Mouse (Mus musculus) midbrain, embryonic 13.5 days (tissue): Measurements from ENCODE around the gene Zfp286. TPM values are rescaled to one million over a fixed set of nuclear protein-coding genes. Genes with fewer than 3 reads are reported as not detected.

ENCODE experiments used
- ATAC-seq: fragments of 200-750 bp; cut with Nextera tagmentation; 2 replicates; pipeline ENCODE4 v1.8.0; 2017; ENCODE audit warnings: mild to moderate bottlenecking, moderate TSS enrichment, moderate library complexity
- H3K27ac ChIP-seq: fragments of 300-500 bp; sonication (generic); 2 replicates; pipeline ENCODE4 v1.5.1; 2015; ENCODE audit warnings: inconsistent platforms, mild to moderate bottlenecking, moderate library complexity
- H3K27me3 ChIP-seq: fragments of 300-500 bp; sonication (generic); 2 replicates; pipeline ENCODE4 v1.6.1; 2015; ENCODE audit warnings: mild to moderate bottlenecking, inconsistent platforms
- H3K36me3 ChIP-seq: fragments of 300-500 bp; sonication (generic); 2 replicates; pipeline ENCODE4 v1.6.1; 2015; ENCODE audit warnings: mild to moderate bottlenecking, inconsistent platforms
- H3K4me1 ChIP-seq: fragments of 300-500 bp; sonication (generic); replicated peaks from 2 replicates; pipeline ENCODE4 v1.6.1; 2015; ENCODE audit warnings: inconsistent platforms
- H3K4me2 ChIP-seq: fragments of 300-500 bp; sonication (generic); replicated peaks from 2 replicates; pipeline ENCODE4 v1.6.1; 2015; ENCODE audit warnings: moderate library complexity, mild to moderate bottlenecking, inconsistent platforms
- H3K4me3 ChIP-seq: fragments of 300-500 bp; sonication (generic); replicated peaks from 2 replicates; pipeline ENCODE4 v1.5.1; 2015; ENCODE audit warnings: mild to moderate bottlenecking, inconsistent platforms
- H3K9ac ChIP-seq: fragments of 300-500 bp; sonication (generic); replicated peaks from 2 replicates; pipeline ENCODE4 v1.6.1; 2015; ENCODE audit warnings: mild to moderate bottlenecking, inconsistent platforms
- H3K9me3 ChIP-seq: fragments of 300-500 bp; sonication (generic); 2 replicates; pipeline ENCODE4 v1.6.1; 2016; ENCODE audit warnings: mild to moderate bottlenecking, inconsistent platforms
- WGBS: fragments of 180-500 bp; shearing (Covaris S2); methylation state at CpG from one replicate; pipeline ENCODE4 v1.1.7; 2015; 5-methylcytosine and 5-hydroxymethylcytosine counted together
- polyA plus RNA-seq: library from polyadenylated mRNA; unstranded; fragments of >200 nt; fragmentation: Nextera tagmentation; extraction: Ambion mirVana; gene quantifications from 2 replicates; pipeline ENCODE4 v1.2.1, GENCODE M21; 2015

Zfp286 gene
- 35.4 and 37.9 TPM in 2 replicates for polyA plus RNA-seq

DNA sequence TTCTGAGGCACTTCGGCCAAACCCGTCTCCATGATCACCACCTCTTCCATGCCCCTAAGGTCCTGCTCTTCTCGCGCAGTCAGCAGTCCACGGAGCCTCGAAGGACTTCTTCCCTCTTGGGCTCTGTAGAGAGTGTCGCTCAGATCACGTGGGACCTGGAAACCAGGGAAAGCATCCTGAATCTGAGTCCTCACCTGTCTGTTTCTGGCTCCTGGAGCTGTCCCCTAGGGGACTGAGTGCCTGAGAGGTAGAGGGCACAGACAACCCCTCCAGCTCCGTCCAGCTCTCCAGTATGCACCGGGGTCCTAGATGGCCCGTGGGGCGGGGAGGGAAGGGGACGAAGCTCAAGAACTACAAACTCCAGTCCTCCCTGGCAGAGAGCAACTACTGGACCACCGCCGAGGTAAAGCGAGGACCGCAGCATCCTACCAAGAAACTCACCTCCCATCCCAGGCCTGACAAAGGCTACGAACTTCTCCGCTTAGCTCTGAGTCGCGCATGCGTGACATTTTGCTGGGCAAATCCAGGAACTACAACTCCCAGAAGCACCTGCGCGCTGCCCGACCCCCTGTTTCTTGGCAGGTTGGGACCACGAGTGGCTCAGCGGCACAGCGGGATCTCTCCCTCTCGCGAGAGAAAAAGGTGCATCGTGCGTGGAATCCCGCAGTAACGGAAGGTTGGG lies at the start of gene Zfp286:
Gene Zfp286 (minus strand): TSS at position 528 of the 682 bp plus-strand sequence.
- 7% methylated on average over 34 of the region's 34 CpGs for WGBS
- Histone ChIP-seq H3K4me2 (peak within 1 kb of the TSS; percentile 69), H3K9me3 (peaks cover 15% of the 10 kb centered on the region), H3K36me3 (peaks cover 29% of the 10 kb centered on the region), H3K4me1 (peaks cover 8% of the 10 kb centered on the region; the same call in 1 of the 2 replicates), H3K27me3 (no peaks in the 10 kb centered on the region), H3K27ac (peak within 1 kb of the TSS; percentile 61; the same call in 1 of the 2 replicates), H3K4me3 (peak within 1 kb of the TSS; percentile 55), H3K9ac (peak within 1 kb of the TSS; percentile 72)
- peak; percentile 96 for ATAC-seq

DNA sequence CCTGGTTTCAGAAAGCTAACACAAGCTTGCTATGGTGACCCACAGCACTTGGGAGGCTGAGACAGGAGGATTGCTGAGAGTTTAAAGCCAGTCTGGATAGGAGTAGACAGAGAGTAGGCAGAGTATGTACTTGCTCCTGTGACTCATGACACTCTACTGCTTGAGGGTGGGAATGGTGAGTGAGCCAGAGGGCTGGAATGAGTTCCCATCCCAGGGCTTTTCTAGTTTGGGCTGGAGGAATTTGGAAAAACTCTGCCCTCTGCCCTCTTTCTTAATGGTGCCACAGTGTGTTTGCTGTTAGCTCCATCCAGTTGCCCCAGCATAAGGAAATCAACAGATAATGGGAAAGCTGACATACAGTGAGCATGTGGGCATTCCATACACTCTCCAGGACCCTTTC lies 42.6 kb upstream of the Zfp286 start:
- H3K4me2 ChIP-seq, result no peak overlapping the region
- no peaks in the 10 kb centered on the region for H3K9me3 ChIP-seq
- no peak for ATAC-seq
- no peaks in the 10 kb centered on the region for H3K4me1 ChIP-seq
- no peaks in the 10 kb centered on the region for H3K36me3 ChIP-seq
- H3K4me3 ChIP-seq, result no peak overlapping the region
- no peaks in the 10 kb centered on the region for H3K27me3 ChIP-seq
- no peak overlapping the region for H3K9ac ChIP-seq
- H3K27ac ChIP-seq, result no peak overlapping the region

- Histone ChIP-seq H3K27ac (no peak overlapping the region), H3K9me3 (no peaks in the 10 kb centered on the region), H3K9ac (no peak overlapping the region), H3K36me3 (no peaks in the 10 kb centered on the region), H3K4me1 (no peaks in the 10 kb centered on the region), H3K4me3 (no peak overlapping the region), H3K27me3 (no peaks in the 10 kb centered on the region), H3K4me2 (no peak overlapping the region)
- no peak for ATAC-seq
- 80% methylated on average over 2 of the region's 2 CpGs for WGBS
Measured at GRCm38 (mm10) chr11:62830387-62830786, 41.1 kb upstream of the Zfp286 start.

DNA sequence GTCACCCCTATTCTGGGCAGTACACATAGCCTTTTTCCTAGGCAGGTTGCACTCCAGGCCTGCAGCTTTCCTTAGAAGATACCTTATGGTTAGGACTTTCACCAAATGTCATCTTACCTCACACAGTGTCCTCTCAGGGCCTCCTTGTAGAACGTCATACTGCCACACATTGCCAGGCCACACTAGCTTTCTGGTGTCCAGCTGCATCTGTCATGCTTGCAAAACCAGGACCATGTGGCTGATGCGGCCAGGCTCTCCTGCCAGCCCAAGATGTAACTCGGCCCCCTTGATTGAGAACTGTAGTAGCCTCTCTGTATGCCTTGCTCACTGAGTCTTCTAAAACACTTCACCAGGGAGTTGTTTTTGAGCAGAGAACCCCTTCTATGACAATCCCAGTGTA lies 38.6 kb upstream of the Zfp286 start:
- H3K4me2 ChIP-seq, result no peak overlapping the region
- H3K9ac ChIP-seq, result no peak overlapping the region
- H3K27ac ChIP-seq, result no peak overlapping the region
- H3K4me1 ChIP-seq, result no peaks in the 10 kb centered on the region
- H3K36me3 ChIP-seq, result no peaks in the 10 kb centered on the region
- ATAC-seq, result no peak
- no peaks in the 10 kb centered on the region for H3K9me3 ChIP-seq
- 80% methylated on average over 3 of the region's 3 CpGs for WGBS
- no peak overlapping the region for H3K4me3 ChIP-seq
- H3K27me3 ChIP-seq, result no peaks in the 10 kb centered on the region

DNA sequence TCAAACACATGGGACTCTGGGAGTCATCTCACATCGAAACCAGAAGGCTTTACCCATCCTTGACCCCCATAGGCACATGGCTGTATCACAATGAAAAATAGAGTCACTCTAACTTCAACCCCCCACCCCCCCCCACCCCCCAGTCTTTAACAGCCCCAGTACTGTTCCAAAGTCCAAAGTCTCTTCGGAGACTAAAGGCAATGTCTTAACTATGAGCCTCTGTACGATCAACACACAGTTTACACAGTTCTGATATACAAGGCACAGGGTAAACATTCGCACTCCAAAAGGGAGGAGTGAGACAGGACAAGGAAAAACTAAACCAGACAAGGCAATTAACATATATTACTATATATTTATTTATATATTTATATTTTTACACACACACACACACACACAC lies 37.9 kb upstream of the Zfp286 start:
- no peak overlapping the region for H3K9ac ChIP-seq
- H3K27me3 ChIP-seq, result no peaks in the 10 kb centered on the region
- no peak overlapping the region for H3K4me3 ChIP-seq
- WGBS, result 91% methylated on average over 4 of the region's 4 CpGs
- no peaks in the 10 kb centered on the region for H3K4me1 ChIP-seq
- no peak for ATAC-seq
- H3K36me3 ChIP-seq, result no peaks in the 10 kb centered on the region
- H3K27ac ChIP-seq, result no peak overlapping the region
- no peak overlapping the region for H3K4me2 ChIP-seq
- no peaks in the 10 kb centered on the region for H3K9me3 ChIP-seq

DNA sequence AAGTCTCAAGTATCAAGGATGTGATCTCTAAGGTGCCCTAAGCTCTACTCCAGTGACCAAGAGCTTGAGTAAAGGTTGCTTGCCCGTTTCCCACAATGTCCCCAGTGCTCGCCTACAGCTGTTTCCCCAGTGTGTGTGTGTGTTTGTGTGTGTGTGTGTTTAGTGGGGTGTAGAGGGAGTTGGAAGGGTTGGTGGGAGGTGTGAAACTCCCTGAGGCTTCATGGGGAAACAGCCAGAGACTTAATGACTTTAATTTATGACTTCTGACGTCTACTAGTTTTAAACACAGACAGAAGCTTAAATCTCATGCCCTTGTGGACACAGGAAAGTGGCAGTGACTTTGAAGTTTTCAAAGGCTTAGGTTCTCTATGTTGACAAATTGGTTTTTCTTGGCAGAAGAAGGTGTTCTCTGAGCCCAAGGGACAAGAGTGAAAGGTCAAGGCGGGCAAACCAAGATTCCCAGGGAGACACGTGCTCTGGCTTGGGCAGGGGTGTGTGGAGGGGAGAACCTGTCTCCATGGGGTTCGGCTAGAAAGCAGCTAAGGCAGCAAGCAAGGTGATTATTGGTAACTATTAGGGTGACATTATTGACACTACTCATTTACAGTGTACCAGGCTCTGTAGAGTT lies 37.0 kb upstream of the Zfp286 start:
- WGBS, result 82% methylated on average over 6 of the region's 6 CpGs
- H3K9me3 ChIP-seq, result no peaks in the 10 kb centered on the region
- H3K27me3 ChIP-seq, result no peaks in the 10 kb centered on the region

DNA sequence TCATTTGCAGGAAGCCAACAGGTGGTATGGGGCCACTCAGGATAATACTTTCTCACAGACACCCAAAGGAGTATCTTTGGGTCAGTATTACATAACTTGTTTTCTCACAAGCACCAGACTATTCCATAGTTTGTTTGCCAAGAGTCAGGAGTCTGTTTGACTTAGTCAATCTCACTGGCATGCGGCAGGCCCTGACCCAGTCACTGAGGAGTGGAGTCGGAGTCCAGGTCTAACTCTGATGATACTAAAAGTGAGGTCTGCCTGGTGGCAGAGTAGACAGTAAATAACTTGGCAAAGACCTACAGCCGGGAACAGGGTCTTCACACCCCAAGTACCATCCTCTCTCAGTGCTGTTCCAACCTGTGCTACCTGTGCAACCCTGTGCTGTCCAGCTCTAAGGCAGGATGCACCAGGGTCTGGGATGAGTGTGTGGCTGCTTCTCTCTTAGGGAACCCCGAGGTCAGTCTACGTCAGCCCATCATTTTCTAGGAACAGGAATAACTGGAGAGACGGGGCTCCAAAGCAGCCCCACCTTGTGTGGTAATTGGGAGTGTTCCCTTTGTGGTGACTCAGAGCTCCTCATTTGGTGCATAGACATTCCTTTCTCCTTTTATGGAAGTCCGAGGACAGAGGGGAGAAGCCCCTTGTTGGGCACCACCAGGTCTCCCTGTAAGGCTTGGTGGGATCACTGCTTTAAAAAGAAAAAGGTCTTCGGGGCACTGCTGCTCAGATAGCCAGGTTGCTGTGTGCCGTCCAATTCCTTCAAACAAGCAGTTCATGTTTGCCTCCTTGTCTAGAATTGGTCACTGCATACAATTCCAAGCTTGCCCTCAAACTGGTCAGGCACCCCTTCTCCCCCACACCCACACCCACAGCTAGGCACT lies 36.2 kb upstream of the Zfp286 start:
- WGBS, result 83% methylated on average over 9 of the region's 9 CpGs
- no peak for ATAC-seq
- H3K4me1 ChIP-seq, result peaks cover 5% of the 10 kb centered on the region
- no peaks in the 10 kb centered on the region for H3K9me3 ChIP-seq
- H3K9ac ChIP-seq, result no peak overlapping the region
- H3K36me3 ChIP-seq, result no peaks in the 10 kb centered on the region
- no peak overlapping the region for H3K27ac ChIP-seq
- H3K27me3 ChIP-seq, result no peaks in the 10 kb centered on the region
- H3K4me3 ChIP-seq, result no peak overlapping the region
- H3K4me2 ChIP-seq, result no peak overlapping the region

More for the DNA sequence above, 37.0 kb upstream of the Zfp286 start:
- no peaks in the 10 kb centered on the region for H3K4me1 ChIP-seq
- H3K9ac ChIP-seq, result no peak overlapping the region
- H3K4me3 ChIP-seq, result no peak overlapping the region
- H3K4me2 ChIP-seq, result no peak overlapping the region
- no peaks in the 10 kb centered on the region for H3K36me3 ChIP-seq
- no peak overlapping the region for H3K27ac ChIP-seq
- no peak for ATAC-seq

GRCm38 (mm10) chr11:62824211-62824610 lies 34.9 kb upstream of the Zfp286 start:
- no peaks in the 10 kb centered on the region for H3K36me3 ChIP-seq
- no peak overlapping the region for H3K4me3 ChIP-seq
- 81% methylated on average over 7 of the region's 7 CpGs for WGBS
- no peak overlapping the region for H3K27ac ChIP-seq
- H3K9ac ChIP-seq, result no peak overlapping the region
- no peaks in the 10 kb centered on the region for H3K9me3 ChIP-seq
- H3K4me1 ChIP-seq, result peaks cover 14% of the 10 kb centered on the region
- no peak for ATAC-seq
- no peaks in the 10 kb centered on the region for H3K27me3 ChIP-seq
- no peak overlapping the region for H3K4me2 ChIP-seq

- no peak overlapping the region for H3K4me3 ChIP-seq
Measured at GRCm38 (mm10) chr11:62821893-62822292, 32.6 kb upstream of the Zfp286 start.

GRCm38 (mm10) chr11:62820661-62821437 lies 31.6 kb upstream of the Zfp286 start:
- Histone ChIP-seq H3K4me3 (peak overlapping the region; percentile 37), H3K27ac (no peak overlapping the region), H3K36me3 (no peaks in the 10 kb centered on the region), H3K27me3 (no peaks in the 10 kb centered on the region), H3K9ac (peak overlapping the region; percentile 55), H3K4me1 (peaks cover 14% of the 10 kb centered on the region), H3K9me3 (no peaks in the 10 kb centered on the region), H3K4me2 (peak overlapping the region; percentile 56)
- peak; percentile 65; the same call in 1 of the 2 replicates for ATAC-seq
- WGBS, result 27% methylated on average over 16 of the region's 16 CpGs

More at GRCm38 (mm10) chr11:62821893-62822292, 32.6 kb upstream of the Zfp286 start:
- no peaks in the 10 kb centered on the region for H3K36me3 ChIP-seq
- no peak for ATAC-seq
- no peaks in the 10 kb centered on the region for H3K27me3 ChIP-seq
- H3K4me2 ChIP-seq, result no peak overlapping the region
- no peak overlapping the region for H3K27ac ChIP-seq
- peaks cover 14% of the 10 kb centered on the region for H3K4me1 ChIP-seq
- H3K9ac ChIP-seq, result no peak overlapping the region
- WGBS, result 83% methylated on average over 5 of the region's 5 CpGs
- H3K9me3 ChIP-seq, result no peaks in the 10 kb centered on the region

DNA sequence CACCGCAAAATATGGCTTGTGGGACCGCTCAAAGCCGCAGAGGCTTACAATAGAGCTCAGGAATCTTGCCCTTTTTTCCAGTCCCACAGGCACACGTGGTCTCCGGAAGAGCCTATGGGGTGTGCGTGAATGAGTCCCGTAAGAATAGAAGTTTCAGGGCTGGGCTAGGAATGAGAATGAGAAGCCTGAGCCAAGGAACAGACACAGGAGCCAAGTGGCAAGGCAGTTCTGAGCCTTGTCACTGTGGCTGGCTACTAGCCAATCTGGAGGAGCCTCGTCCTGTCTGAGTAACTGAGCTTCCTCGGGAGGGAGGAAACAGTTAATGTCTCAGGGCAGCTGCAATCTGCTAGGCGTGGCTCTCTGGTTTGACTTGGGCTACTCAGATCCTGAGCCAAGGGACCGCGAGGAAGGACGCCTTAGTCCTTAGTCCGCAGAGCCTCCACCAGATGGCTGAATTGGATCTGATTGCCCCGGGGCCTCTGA lies 30.8 kb upstream of the Zfp286 start, which contains the start of gene Trim16:
Gene Trim16 (plus strand): TSS at position 173 of the 483 bp plus-strand sequence.
- H3K4me3 ChIP-seq, result peak within 1 kb of the TSS; percentile 37
- 9% methylated on average over 15 of the region's 15 CpGs for whole genome bisulfite sequencing
- H3K4me1 ChIP-seq, result peaks cover 14% of the 10 kb centered on the region
- no peaks in the 10 kb centered on the region for H3K36me3 ChIP-seq
- ATAC-seq, result peak; percentile 75; the same call in 1 of the 2 replicates
- H3K27me3 ChIP-seq, result no peaks in the 10 kb centered on the region
- 0 out of 2 replicates have a peak within 1 kb of the TSS, but pooled peaks have one; percentile 5 for H3K27ac ChIP-seq
- H3K9me3 ChIP-seq, result no peaks in the 10 kb centered on the region
- peak within 1 kb of the TSS; percentile 55 for H3K9ac ChIP-seq
- H3K4me2 ChIP-seq, result peak within 1 kb of the TSS; percentile 56
